Comparison of ENCODE assay signal across 9 mouse cellular contexts in the genomic region with DNA sequence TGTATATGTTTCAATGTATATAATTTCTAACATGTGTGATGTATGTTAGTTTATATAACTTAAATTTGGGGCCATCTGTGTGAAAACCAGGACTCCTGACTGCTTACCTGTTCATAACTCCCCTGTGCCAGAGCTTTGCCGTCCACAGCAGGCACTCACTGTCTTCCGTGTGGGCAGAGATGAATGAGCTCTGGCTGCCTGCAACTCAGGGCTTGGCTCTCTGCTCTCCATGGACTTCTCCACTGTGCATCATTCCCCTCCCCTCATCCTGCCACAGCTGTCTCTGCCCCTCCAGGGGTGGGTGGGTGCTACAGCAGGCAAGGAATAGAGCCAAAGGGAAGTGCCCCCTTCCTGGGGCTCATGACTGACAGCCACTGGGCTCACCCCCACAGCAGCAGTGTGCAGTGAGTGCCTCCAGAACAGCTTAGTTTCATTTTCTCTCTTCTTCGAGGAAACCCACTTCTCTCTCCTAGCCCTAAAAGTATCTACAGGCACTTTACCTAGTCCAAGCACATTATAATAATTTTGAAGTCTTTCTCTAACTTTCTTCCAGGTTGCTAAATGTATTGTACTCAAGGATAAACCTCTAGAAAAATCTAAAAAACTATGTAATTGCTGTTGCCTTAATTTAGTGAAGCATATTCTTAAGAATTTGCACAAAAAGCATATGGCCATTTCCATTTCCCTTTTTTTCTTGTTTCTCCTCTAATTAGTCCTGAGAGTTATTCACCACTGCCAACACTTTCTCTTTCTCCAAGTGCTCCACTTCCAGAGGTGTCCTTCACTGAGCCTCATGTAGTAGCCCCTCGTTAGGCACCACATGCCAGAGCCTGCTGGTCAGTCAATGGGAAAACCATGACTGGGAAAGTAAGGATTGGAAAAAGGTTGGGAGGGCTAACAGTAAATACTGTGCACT. TPM values are rescaled to one million over a fixed set of nuclear protein-coding genes. Genes with fewer than 3 reads are reported as not detected.
A peak's percentile ranks its signal among the peaks of the same experiment; 100 is the strongest.
DNase-seq lines count a peak whose midpoint lies in the region; ATAC-seq and TF ChIP-seq lines count a peak whose summit lies in the region.
"Had no signal": no experiment of that assay in that cellular context is flagged by ENCODE, and none has a peak within 500 bp of the region (broad histone marks: within the 10 kb centered on the region; RNA-seq: fewer than 3 reads in every experiment).

No protein-coding gene starts in this region.

- ATAC-seq in forebrain, embryonic 16.5 days: 0 out of 2 replicates have a peak, but pooled peaks have one; percentile 50
- ATAC-seq in forebrain, embryonic 13.5 days: no peak
- peak; percentile 99 for ATAC-seq in common myeloid progenitor, adult 5-6 weeks (replicated peaks; ENCODE audit: low read depth, poor library complexity, severe bottlenecking)
- peak; percentile 94 for ATAC-seq in megakaryocyte-erythroid progenitor cell, adult 5-6 weeks (replicated peaks; ENCODE audit: low FRiP score, low TSS enrichment, poor library complexity, severe bottlenecking)

- 55% methylated on average over 4 of the region's 4 CpGs for WGBS in forebrain, embryonic 16.5 days
- 67% methylated on average over 4 of the region's 4 CpGs for WGBS in forebrain, embryonic 13.5 days

- no peak overlapping the region for H3K4me2 ChIP-seq in forebrain, embryonic 16.5 days (ENCODE audit: low read length)
- H3K4me2 ChIP-seq in forebrain, embryonic 13.5 days: no peak overlapping the region
- H3K4me2 ChIP-seq: hindbrain, embryonic 15.5 days had no signal

- TF ChIP-seq CTCF in layer of hippocampus, adult 2 months (conservative IDR thresholded peaks at IDR 0.05): no peak

- no peaks in the 10 kb centered on the region for H3K27me3 ChIP-seq in forebrain, embryonic 16.5 days (replicated peaks; ENCODE audit: control insufficient read depth, insufficient read depth, low read length)
- H3K27me3 ChIP-seq in forebrain, embryonic 13.5 days: no peaks in the 10 kb centered on the region
- H3K27me3 ChIP-seq: hindbrain, embryonic 15.5 days had no signal

- no peak overlapping the region for H3K9ac ChIP-seq in forebrain, embryonic 16.5 days (replicated peaks; ENCODE audit: low read depth, low read length)
- H3K9ac ChIP-seq in forebrain, embryonic 13.5 days: no peak overlapping the region
- H3K9ac ChIP-seq: hindbrain, embryonic 15.5 days had no signal

- H3K36me3 ChIP-seq in forebrain, embryonic 16.5 days (ENCODE audit: control insufficient read depth, insufficient read depth): no peaks in the 10 kb centered on the region
- no peaks in the 10 kb centered on the region for H3K36me3 ChIP-seq in forebrain, embryonic 13.5 days (ENCODE audit: poor library complexity, severe bottlenecking)
- H3K36me3 ChIP-seq: hindbrain, embryonic 15.5 days had no signal

- peak; percentile 43 for DNase-seq in A20 (ENCODE audit: low read depth, low spot score)
- no peak for DNase-seq in neural tube, embryonic 10.5 days (ENCODE audit: extremely low spot score, low spot score)
- DNase-seq in embryo, embryonic 10 days (ENCODE audit: low spot score): no peak
- no peak for DNase-seq in layer of hippocampus, adult 2 months (ENCODE audit: low spot score in 2 of 2)

- no peak overlapping the region for H3K4me3 ChIP-seq in forebrain, embryonic 16.5 days (replicated peaks; ENCODE audit: low read length)
- H3K4me3 ChIP-seq in forebrain, embryonic 13.5 days: no peak overlapping the region
- no peak overlapping the region for H3K4me3 ChIP-seq in layer of hippocampus, adult 2 months
- H3K4me3 ChIP-seq: hindbrain, embryonic 15.5 days had no signal

- H3K4me1 ChIP-seq in forebrain, embryonic 16.5 days (replicated peaks; ENCODE audit: control insufficient read depth, insufficient read depth, low read length): no peaks in the 10 kb centered on the region
- no peaks in the 10 kb centered on the region for H3K4me1 ChIP-seq in forebrain, embryonic 13.5 days
- H3K4me1 ChIP-seq: hindbrain, embryonic 15.5 days had no signal

- no peaks in the 10 kb centered on the region for H3K9me3 ChIP-seq in forebrain, embryonic 16.5 days (ENCODE audit: control insufficient read depth, low read length)
- no peaks in the 10 kb centered on the region for H3K9me3 ChIP-seq in forebrain, embryonic 13.5 days (replicated peaks)
- H3K9me3 ChIP-seq: hindbrain, embryonic 15.5 days had no signal

- no peak overlapping the region for H3K27ac ChIP-seq in forebrain, embryonic 16.5 days (ENCODE audit: low read length)
- no peak overlapping the region for H3K27ac ChIP-seq in forebrain, embryonic 13.5 days
- no peak overlapping the region for H3K27ac ChIP-seq in layer of hippocampus, adult 2 months
- H3K27ac ChIP-seq: hindbrain, embryonic 15.5 days had no signal

RNA-seq across cellular contexts. Expression of a gene that starts 36.9 kb away (rescaled TPM):
- 7.7 and 8.3 TPM in 2 replicates for polyA plus RNA-seq in forebrain, embryonic 16.5 days (2015; fragmentation: Nextera tagmentation; extraction: Ambion mirVana)
- polyA plus RNA-seq in forebrain, embryonic 13.5 days (2015; fragmentation: Nextera tagmentation; extraction: Ambion mirVana): 4.0 TPM in 2 replicates
- 6.8 and 14.7 TPM in 2 replicates for total RNA-seq in common myeloid progenitor, adult 5-6 weeks (2017)
- 3.3 and 5.1 TPM in 2 replicates for total RNA-seq in megakaryocyte-erythroid progenitor cell, adult 5-6 weeks (2014; fragmentation: Nextera tagmentation)
- total RNA-seq in megakaryocyte-erythroid progenitor cell, adult 5-6 weeks (2017): 3.5 and 5.9 TPM in 2 replicates
- total RNA-seq in layer of hippocampus, adult 2 months (2021): 10 to 100 TPM; 76.7 to 79.9 TPM

RNA-seq across cellular contexts. Expression of a gene that starts 53.3 kb away (rescaled TPM):
- 25.9 and 32.1 TPM in 2 replicates for polyA plus RNA-seq in forebrain, embryonic 16.5 days (2015; fragmentation: Nextera tagmentation; extraction: Ambion mirVana)
- polyA plus RNA-seq in forebrain, embryonic 13.5 days (2015; fragmentation: Nextera tagmentation; extraction: Ambion mirVana): 13.5 and 18.3 TPM in 2 replicates
- total RNA-seq in common myeloid progenitor, adult 5-6 weeks (2017): 9.5 and 13.1 TPM in 2 replicates
- total RNA-seq in megakaryocyte-erythroid progenitor cell, adult 5-6 weeks (2014; fragmentation: Nextera tagmentation): 2.0 and 2.8 TPM in 2 replicates
- 1.8 and 2.9 TPM in 2 replicates for total RNA-seq in megakaryocyte-erythroid progenitor cell, adult 5-6 weeks (2017)
- 10 to 100 TPM; 37.9 to 39.0 TPM for total RNA-seq in layer of hippocampus, adult 2 months (2021)
